ENCODE assay signal across 28 mouse cellular contexts in the genomic region with DNA sequence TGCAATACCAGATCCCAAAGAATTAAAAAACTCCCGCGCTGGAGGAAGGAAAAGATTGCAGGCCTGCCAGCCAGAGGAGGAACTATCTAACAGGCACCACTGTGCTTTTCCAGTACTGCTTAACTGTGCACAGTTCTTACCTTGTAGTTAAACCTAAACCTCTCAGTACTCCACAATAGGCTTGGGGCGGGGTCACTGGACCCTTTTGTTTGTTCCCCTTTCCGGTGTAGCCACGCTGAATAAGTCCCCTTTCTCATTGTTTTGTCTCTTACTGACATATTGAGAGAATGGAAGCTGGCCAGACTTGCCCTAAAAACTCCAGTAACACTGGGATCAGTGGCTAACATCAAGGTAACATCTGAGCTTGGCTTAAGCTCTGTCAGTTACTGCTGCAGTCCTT. TPM values are rescaled to one million over a fixed set of nuclear protein-coding genes. Genes with fewer than 3 reads are reported as not detected.
DNase-seq lines count a peak whose midpoint lies in the region; ATAC-seq and TF ChIP-seq lines count a peak whose summit lies in the region.
"Had no signal": no experiment of that assay in that cellular context is flagged by ENCODE, and none has a peak within 500 bp of the region (broad histone marks: within the 10 kb centered on the region; RNA-seq: fewer than 3 reads in every experiment).

No protein-coding gene starts in this region.

- H3K4me1 ChIP-seq in forebrain, embryonic 10.5 days: peaks cover 8% of the 10 kb centered on the region
- H3K4me1 ChIP-seq in forebrain, embryonic 15.5 days: no peaks in the 10 kb centered on the region
- H3K4me1 ChIP-seq in ES-Bruce4 (ENCODE audit: control insufficient read depth, insufficient read depth, low read length) (no peaks in the 10 kb centered on the region), MEL (ENCODE audit: control insufficient read depth in 1 of 2, insufficient read depth in 2 of 2, low read length in 2 of 2) (peaks cover 3 to 4% of the 10 kb centered on the region in 2 experiments; a peak in 1 of 4 replicates)
- H3K4me1 ChIP-seq in midbrain, postnatal 0 days (ENCODE audit: insufficient read depth, low read length): no peaks in the 10 kb centered on the region
- H3K4me1 ChIP-seq: embryonic facial prominence, embryonic 13.5 days; forebrain, embryonic 13.5 days; hindbrain, embryonic 13.5 days; intestine, embryonic 15.5 days had no signal

- no peak overlapping the region for H3K4me3 ChIP-seq in forebrain, embryonic 10.5 days
- H3K4me3 ChIP-seq in forebrain, embryonic 15.5 days: no peak overlapping the region
- H3K4me3 ChIP-seq in ES-Bruce4 (ENCODE audit: low read depth, low read length): no peak overlapping the region
- H3K4me3 ChIP-seq in MEL (ENCODE audit: control insufficient read depth in 1 of 2, insufficient read depth in 1 of 2, low read depth in 2 of 2, low read length in 2 of 2): no peak overlapping the region
- no peak overlapping the region for H3K4me3 ChIP-seq in midbrain, postnatal 0 days (ENCODE audit: low read depth, low read length)
- H3K4me3 ChIP-seq: embryonic facial prominence, embryonic 10.5 days; embryonic facial prominence, embryonic 13.5 days; erythroblast, embryonic 14.5 days; forebrain, embryonic 13.5 days; gastrocnemius, adult 2 months; hindbrain, embryonic 13.5 days; intestine, embryonic 15.5 days had no signal

- ATAC-seq in forebrain, embryonic 15.5 days (replicated peaks): no peak
- ATAC-seq in midbrain, postnatal 0 days (ENCODE audit: low FRiP score): no peak
- ATAC-seq: forebrain, embryonic 13.5 days; forebrain, postnatal 0 days; hindbrain, embryonic 16.5 days; intestine, embryonic 15.5 days had no signal

- TF ChIP-seq POLR2A in ES-Bruce4 (IDR thresholded peaks at IDR 0.05; ENCODE audit: insufficient read depth, low read length) (no peak), MEL (IDR thresholded peaks at IDR 0.05; ENCODE audit: control insufficient read depth in 1 of 2, insufficient read depth in 1 of 2, low read depth in 1 of 2, low read length in 2 of 2, poor library complexity in 1 of 2) (no peak)

- H3K27ac ChIP-seq in forebrain, embryonic 10.5 days: no peak overlapping the region
- H3K27ac ChIP-seq in forebrain, embryonic 15.5 days (replicated peaks): no peak overlapping the region
- H3K27ac ChIP-seq in ES-Bruce4 (ENCODE audit: insufficient read depth, low read length) (peak overlapping the region; percentile 85), MEL (ENCODE audit: control insufficient read depth, low read depth, low read length) (no peak overlapping the region)
- no peak overlapping the region for H3K27ac ChIP-seq in midbrain, postnatal 0 days (ENCODE audit: low read depth, low read length)
- H3K27ac ChIP-seq: embryonic facial prominence, embryonic 10.5 days; embryonic facial prominence, embryonic 13.5 days; forebrain, embryonic 13.5 days; gastrocnemius, adult 2 months; hindbrain, embryonic 13.5 days; intestine, embryonic 15.5 days had no signal

- no peaks in the 10 kb centered on the region for H3K79me2 ChIP-seq in MEL (ENCODE audit: control insufficient read depth, insufficient read depth, low read length, poor library complexity)

- DNase-seq in forebrain, embryonic 10.5 days (ENCODE audit: extremely low spot score, low spot score): peak; percentile 15
- DNase-seq in MEL (ENCODE audit: low read depth, low spot score): peak; percentile 16
- DNase-seq in lung, adult 18-20 months: no peak
- DNase-seq in adrenal gland, adult 2 months: no peak
- DNase-seq in midbrain, postnatal 0 days (ENCODE audit: low spot score): no peak
- DNase-seq: adrenal gland, postnatal 10 days; adrenal gland, postnatal 36 days; B cell, adult 2 months; cerebellum, adult 18-20 months; cerebellum, adult 9-10 months; cerebellum, postnatal 14 days; embryo, embryonic 11 days; forebrain, postnatal 0 days; gastrocnemius, adult 2 months; gastrocnemius, postnatal 14 days; heart, adult 11 months; kidney, adult 11 months had no signal

- WGBS in forebrain, embryonic 10.5 days: 52% methylated on average over 5 of the region's 5 CpGs
- WGBS in forebrain, embryonic 15.5 days: 34% methylated on average over 5 of the region's 5 CpGs
- WGBS in midbrain, postnatal 0 days: 45% methylated on average over 5 of the region's 5 CpGs

- no peak for TF ChIP-seq RAD21 in MEL (IDR thresholded peaks at IDR 0.05; ENCODE audit: low read depth, low read length)

- peaks cover 4% of the 10 kb centered on the region; the same call in 1 of the 2 replicates for H3K36me3 ChIP-seq in forebrain, embryonic 10.5 days (replicated peaks)
- peaks cover 48% of the 10 kb centered on the region for H3K36me3 ChIP-seq in forebrain, embryonic 15.5 days
- H3K36me3 ChIP-seq in ES-Bruce4 (ENCODE audit: control insufficient read depth, insufficient read depth, low read length, poor library complexity, severe bottlenecking) (no peaks in the 10 kb centered on the region), MEL (ENCODE audit: control insufficient read depth in 1 of 2, insufficient read depth in 2 of 2, low read length in 2 of 2) (peaks cover 0 to 3% of the 10 kb centered on the region in 2 experiments; a peak in 2 of 4 replicates)
- peaks cover 43% of the 10 kb centered on the region for H3K36me3 ChIP-seq in midbrain, postnatal 0 days (ENCODE audit: insufficient read depth, low read length)
- H3K36me3 ChIP-seq: embryonic facial prominence, embryonic 13.5 days; intestine, embryonic 15.5 days had no signal

- no peak for TF ChIP-seq EP300 in ES-Bruce4 (IDR thresholded peaks at IDR 0.05; ENCODE audit: insufficient read depth, low read depth, low read length)
- TF ChIP-seq EP300 in MEL (IDR thresholded peaks at IDR 0.05; ENCODE audit: low read depth in 1 of 2, low read length in 2 of 2): no peak

- H3K9me3 ChIP-seq in forebrain, embryonic 10.5 days: no peaks in the 10 kb centered on the region
- no peaks in the 10 kb centered on the region for H3K9me3 ChIP-seq in forebrain, embryonic 15.5 days
- H3K9me3 ChIP-seq in ES-Bruce4 (replicated peaks; ENCODE audit: control insufficient read depth, insufficient read depth, low read length, poor library complexity, severe bottlenecking): no peaks in the 10 kb centered on the region
- H3K9me3 ChIP-seq in MEL (replicated peaks; ENCODE audit: insufficient read depth, low read length): no peaks in the 10 kb centered on the region
- 0 out of 2 replicates have a peak, but pooled peaks cover 4% of the 10 kb centered on the region for H3K9me3 ChIP-seq in midbrain, postnatal 0 days (ENCODE audit: low read length)
- H3K9me3 ChIP-seq: embryonic facial prominence, embryonic 10.5 days; embryonic facial prominence, embryonic 13.5 days; hindbrain, embryonic 13.5 days; intestine, embryonic 15.5 days had no signal

- H3K9ac ChIP-seq in forebrain, embryonic 15.5 days (replicated peaks): no peak overlapping the region
- H3K9ac ChIP-seq in ES-Bruce4 (ENCODE audit: low read depth, poor library complexity, severe bottlenecking) (no peak overlapping the region), MEL (ENCODE audit: control insufficient read depth, low read depth, low read length, poor library complexity, severe bottlenecking) (no peak overlapping the region)
- no peak overlapping the region for H3K9ac ChIP-seq in midbrain, postnatal 0 days (replicated peaks; ENCODE audit: low read length, poor library complexity, severe bottlenecking)
- H3K9ac ChIP-seq: embryonic facial prominence, embryonic 13.5 days; forebrain, embryonic 13.5 days; forebrain, postnatal 0 days; hindbrain, embryonic 13.5 days; intestine, embryonic 15.5 days had no signal

- no peaks in the 10 kb centered on the region for H3K27me3 ChIP-seq in forebrain, embryonic 10.5 days (ENCODE audit: poor library complexity, severe bottlenecking)
- no peaks in the 10 kb centered on the region for H3K27me3 ChIP-seq in forebrain, embryonic 15.5 days
- H3K27me3 ChIP-seq in ES-Bruce4 (ENCODE audit: control insufficient read depth, insufficient read depth, low read length, poor library complexity, severe bottlenecking): no peaks in the 10 kb centered on the region
- no peaks in the 10 kb centered on the region for H3K27me3 ChIP-seq in MEL (ENCODE audit: control insufficient read depth in 1 of 2, insufficient read depth in 2 of 2, low read length in 2 of 2)
- no peaks in the 10 kb centered on the region for H3K27me3 ChIP-seq in midbrain, postnatal 0 days (ENCODE audit: insufficient read depth, low read length)
- H3K27me3 ChIP-seq: CH12.LX; embryonic facial prominence, embryonic 13.5 days; forebrain, embryonic 13.5 days; hindbrain, embryonic 13.5 days; intestine, embryonic 15.5 days had no signal

- TF ChIP-seq CTCF in ES-Bruce4 (IDR thresholded peaks at IDR 0.05; ENCODE audit: low read depth, low read length) (no peak), MEL (IDR thresholded peaks at IDR 0.05 in 2 of 3, conservative IDR thresholded peaks at IDR 0.05 in 1 of 3; ENCODE audit: control insufficient read depth in 1 of 3, insufficient read depth in 1 of 3, low read depth in 2 of 3, low read length in 3 of 3, poor library complexity in 1 of 3, severe bottlenecking in 1 of 3) (no peak)
- no peak for TF ChIP-seq CTCF in midbrain, postnatal 0 days (IDR thresholded peaks at IDR 0.05)

- no peak overlapping the region for H3K4me2 ChIP-seq in forebrain, embryonic 15.5 days (replicated peaks)
- H3K4me2 ChIP-seq in midbrain, postnatal 0 days (ENCODE audit: low read depth, low read length, poor library complexity, severe bottlenecking): no peak overlapping the region
- H3K4me2 ChIP-seq: embryonic facial prominence, embryonic 13.5 days; forebrain, embryonic 13.5 days; heart, embryonic 11.5 days; hindbrain, embryonic 13.5 days; intestine, embryonic 15.5 days had no signal

RNA-seq across cellular contexts. Expression of gene Map4k5, which starts 44.7 kb away (rescaled TPM):
- polyA plus RNA-seq in forebrain, embryonic 10.5 days (2016; fragmentation: Nextera tagmentation; extraction: Ambion mirVana): 23.5 and 24.6 TPM in 2 replicates
- polyA plus RNA-seq in forebrain, embryonic 15.5 days (2015; fragmentation: Nextera tagmentation; extraction: Ambion mirVana): 33.6 and 33.9 TPM in 2 replicates
- polyA plus RNA-seq in ES-Bruce4 (2011; ENCODE audit: insufficient read depth, insufficient read length, low read depth, missing spikeins) (106 and 107 TPM in 2 replicates), MEL (2012; ENCODE audit: insufficient read depth in 1 of 2, insufficient read length in 2 of 2, low read depth in 1 of 2, low replicate concordance in 2 of 2, missing spikeins in 1 of 2) (1 to 10 TPM in 1 of 2 experiments, not detected in 1; 8.5 TPM)
- total RNA-seq in MEL (2012; rRNA removed): 7.0 and 7.3 TPM in 2 replicates
- total RNA-seq in adrenal gland, adult 2 months (2021): 10 to 100 TPM; 26.7 to 33.3 TPM
- 13.7 and 14.6 TPM in 2 replicates for polyA plus RNA-seq in adrenal gland, adult 2 months (2012; rRNA removed)
- 33.9 and 38.4 TPM in 2 replicates for total RNA-seq in midbrain, postnatal 0 days (2014; rRNA removed)
- polyA plus RNA-seq in midbrain, postnatal 0 days (2015; fragmentation: Nextera tagmentation; extraction: Ambion mirVana): 13.7 and 16.9 TPM in 2 replicates

RNA-seq across cellular contexts. Expression of gene Atl1, which starts 45.3 kb away (rescaled TPM):
- polyA plus RNA-seq in forebrain, embryonic 10.5 days (2016; fragmentation: Nextera tagmentation; extraction: Ambion mirVana): 10.0 and 12.7 TPM in 2 replicates
- 110 and 123 TPM in 2 replicates for polyA plus RNA-seq in forebrain, embryonic 15.5 days (2015; fragmentation: Nextera tagmentation; extraction: Ambion mirVana)
- 6.1 and 10.2 TPM in 2 replicates for polyA plus RNA-seq in ES-Bruce4 (2011; ENCODE audit: insufficient read depth, insufficient read length, low read depth, missing spikeins)
- total RNA-seq in MEL (2012; rRNA removed): 0.36 and 0.50 TPM in 2 replicates
- polyA plus RNA-seq in MEL (2012; ENCODE audit: insufficient read depth in 1 of 2, insufficient read length in 2 of 2, low read depth in 1 of 2, low replicate concordance in 2 of 2, missing spikeins in 1 of 2): 1 to 10 TPM in 1 of 2 experiments, not detected in 1; 1.0 TPM
- total RNA-seq in adrenal gland, adult 2 months (2021): 10 to 100 TPM in 1 of 2 experiments, 1 to 10 TPM in 1; 5.6 to 10.2 TPM
- polyA plus RNA-seq in adrenal gland, adult 2 months (2012; rRNA removed): 1.4 and 1.7 TPM in 2 replicates
- total RNA-seq in midbrain, postnatal 0 days (2014; rRNA removed): 121 and 230 TPM in 2 replicates
- 170 and 179 TPM in 2 replicates for polyA plus RNA-seq in midbrain, postnatal 0 days (2015; fragmentation: Nextera tagmentation; extraction: Ambion mirVana)

RNA-seq across cellular contexts. Expression of gene Sav1, which starts 49.1 kb away (rescaled TPM):
- polyA plus RNA-seq in forebrain, embryonic 10.5 days (2016; fragmentation: Nextera tagmentation; extraction: Ambion mirVana): 2.0 and 3.4 TPM in 2 replicates
- polyA plus RNA-seq in forebrain, embryonic 15.5 days (2015; fragmentation: Nextera tagmentation; extraction: Ambion mirVana): 4.1 TPM in 2 replicates
- polyA plus RNA-seq in ES-Bruce4 (2011; ENCODE audit: insufficient read depth, insufficient read length, low read depth, missing spikeins): 48.8 and 49.4 TPM in 2 replicates
- 17.8 and 20.4 TPM in 2 replicates for total RNA-seq in MEL (2012; rRNA removed)
- polyA plus RNA-seq in MEL (2012; ENCODE audit: insufficient read depth in 1 of 2, insufficient read length in 2 of 2, low read depth in 1 of 2, low replicate concordance in 2 of 2, missing spikeins in 1 of 2): 10 to 100 TPM; 47.8 to 96.2 TPM
- total RNA-seq in adrenal gland, adult 2 months (2021): 10 to 100 TPM; 51.8 to 56.7 TPM
- polyA plus RNA-seq in adrenal gland, adult 2 months (2012; rRNA removed): 4.2 and 5.3 TPM in 2 replicates
- 16.0 and 17.8 TPM in 2 replicates for total RNA-seq in midbrain, postnatal 0 days (2014; rRNA removed)
- polyA plus RNA-seq in midbrain, postnatal 0 days (2015; fragmentation: Nextera tagmentation; extraction: Ambion mirVana): 1.9 and 2.0 TPM in 2 replicates

Comparison
In these comparisons a context has a peak if more than half of its experiments do, and no peak if none do; other contexts are left out.
1. DNase-seq: peak in forebrain, embryonic 10.5 days (single experiment) and MEL (single experiment); none in lung, adult 18-20 months (0 of 2), adrenal gland, adult 2 months (single experiment) and midbrain, postnatal 0 days (single experiment).